Mouse (Mus musculus) heart, adult 2 months (tissue): ENCODE measurements around the gene Mknk1.

ENCODE experiments used
- CTCF ChIP-seq: fragments of 200-600 bp; IDR thresholded peaks from 2 replicates; pipeline ENCODE4 v1.8.1; 2022; ENCODE audit warnings: antibody characterized with exemption, mild to moderate bottlenecking, moderate library complexity
- EP300 ChIP-seq: fragments of 200-500 bp; IDR thresholded peaks from 2 replicates; pipeline ENCODE4 v1.6.1; 2011; ENCODE audit warnings: low read depth, low read length, control low read depth; ENCODE audit not compliant: insufficient read depth

- TF ChIP-seq CTCF (no peak), EP300 (no peak)
Measured at GRCm38 (mm10) chr4:115824178-115824577, 14.8 kb upstream of the Mknk1 start.
